Mouse (Mus musculus): ENCODE data around the gene Yap1. TPM values are rescaled to one million over a fixed set of nuclear protein-coding genes. Genes with fewer than 3 reads are reported as not detected.
"Not testable (repeated sequence)": the region's sequence is repeated elsewhere in the genome, so short reads cannot be mapped to it uniquely, and the experiment has no call there.

Yap1 gene
- polyA plus RNA-seq, 1 experiment from 2014 or later = 42.9 TPM

GRCm38 (mm10) chr9:7903262-7903661 is 101.1 kb downstream of the Yap1 start:
- peak overlapping the region; percentile 75 for H3K27ac ChIP-seq (replicated peaks)
- no peaks in the 10 kb centered on the region for H3K9me3 ChIP-seq
- WGBS = 73% methylated on average over 2 of the region's 2 CpGs
- H3K36me3 ChIP-seq (replicated peaks) = no peaks in the 10 kb centered on the region
- H3K27me3 ChIP-seq (replicated peaks; ENCODE audit: low read depth, poor library complexity, severe bottlenecking) = no peaks in the 10 kb centered on the region
- H3K4me3 ChIP-seq = no peak overlapping the region
- DNase-seq (ENCODE audit: low spot score) = no peak
- peaks cover 25% of the 10 kb centered on the region for H3K4me1 ChIP-seq

DNA sequence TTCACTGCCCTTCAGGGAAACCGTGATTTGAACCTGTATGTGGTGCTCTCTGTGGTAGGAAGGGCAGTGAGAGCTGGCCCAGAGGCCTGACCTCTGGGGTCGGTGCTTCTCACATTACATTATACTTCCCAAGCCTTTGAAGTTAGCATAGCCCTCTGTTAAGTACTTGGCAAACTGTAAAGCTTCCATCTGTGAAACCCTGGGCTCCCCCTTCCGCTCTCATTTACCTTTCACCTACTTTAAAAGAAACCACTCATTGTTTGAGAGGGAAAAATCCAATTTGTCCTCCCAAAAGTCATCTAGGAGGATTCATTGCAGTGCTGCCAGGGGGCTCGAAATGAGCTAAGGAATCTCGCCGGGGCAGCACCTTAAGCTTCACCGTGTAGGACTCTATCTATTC is 102.1 kb downstream of the Yap1 start:
- Histone ChIP-seq H3K4me1 (peaks cover 25% of the 10 kb centered on the region), H3K27me3 (replicated peaks; ENCODE audit: low read depth, poor library complexity, severe bottlenecking) (no peaks in the 10 kb centered on the region), H3K9me3 (no peaks in the 10 kb centered on the region), H3K4me3 (no peak overlapping the region), H3K36me3 (replicated peaks) (no peaks in the 10 kb centered on the region), H3K27ac (replicated peaks) (peak overlapping the region; percentile 75; the same call in 1 of the 2 replicates)
- 16% methylated on average over 7 of the region's 7 CpGs for WGBS
- DNase-seq (ENCODE audit: low spot score) = peak; percentile 75

DNA sequence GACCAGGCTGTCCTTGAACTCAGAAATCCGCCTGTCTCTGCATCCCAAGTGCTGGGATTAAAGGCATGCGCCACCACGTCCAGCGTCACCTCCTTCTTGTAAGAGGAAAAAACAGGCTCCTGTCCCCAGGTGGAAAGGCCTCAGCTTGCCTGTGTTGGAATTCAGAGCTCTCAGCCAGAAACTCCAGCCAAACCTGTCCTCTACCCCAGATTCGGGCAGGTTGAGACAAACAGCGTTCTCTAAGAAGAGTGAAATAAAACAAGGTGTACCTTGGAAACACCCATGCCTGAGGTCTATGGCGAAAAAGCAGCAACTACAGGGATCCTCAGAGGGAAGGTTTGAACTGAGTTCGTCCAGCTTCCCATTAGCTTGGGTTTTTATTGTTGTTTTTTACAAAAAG is 103.4 kb downstream of the Yap1 start:
- 92% methylated on average over 8 of the region's 8 CpGs for WGBS
- H3K27ac ChIP-seq (replicated peaks) = no peak overlapping the region
- no peak for DNase-seq (ENCODE audit: low spot score)
- H3K4me3 ChIP-seq = no peak overlapping the region
- H3K27me3 ChIP-seq (replicated peaks; ENCODE audit: low read depth, poor library complexity, severe bottlenecking) = no peaks in the 10 kb centered on the region
- H3K4me1 ChIP-seq = peaks cover 25% of the 10 kb centered on the region
- H3K36me3 ChIP-seq (replicated peaks) = no peaks in the 10 kb centered on the region
- H3K9me3 ChIP-seq = no peaks in the 10 kb centered on the region

DNA sequence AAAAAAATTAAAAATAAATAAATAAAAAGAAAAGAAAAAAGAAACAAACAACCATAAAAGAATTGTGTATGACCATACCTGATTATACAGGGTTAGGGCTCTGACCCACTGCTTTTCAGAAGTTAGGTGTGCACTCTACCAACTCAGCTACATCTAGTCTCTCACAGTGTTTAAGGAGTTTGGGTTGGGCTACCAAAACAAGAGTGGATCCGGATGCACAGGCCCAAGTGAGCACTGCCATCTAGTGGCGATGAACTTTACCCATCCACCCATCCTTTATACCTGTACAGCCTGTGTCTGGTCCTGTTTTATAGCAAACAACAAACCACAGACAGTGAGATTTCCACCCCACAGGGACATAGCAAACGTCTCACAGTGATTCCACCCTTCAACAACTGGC is 106.9 kb downstream of the Yap1 start:
- no peaks in the 10 kb centered on the region for H3K36me3 ChIP-seq (replicated peaks)
- H3K4me1 ChIP-seq = peaks cover 7% of the 10 kb centered on the region
- no peak overlapping the region for H3K4me3 ChIP-seq
- H3K9me3 ChIP-seq = no peaks in the 10 kb centered on the region
- peak; percentile 68 for DNase-seq (ENCODE audit: low spot score)
- WGBS = under 1% methylated on average over 3 of the region's 3 CpGs
- no peaks in the 10 kb centered on the region for H3K27me3 ChIP-seq (replicated peaks; ENCODE audit: low read depth, poor library complexity, severe bottlenecking)
- H3K27ac ChIP-seq (replicated peaks) = no peak overlapping the region

- H3K36me3 ChIP-seq (replicated peaks); H3K4me1 ChIP-seq; DNase-seq (ENCODE audit: low spot score); H3K27ac ChIP-seq (replicated peaks); H3K27me3 ChIP-seq (replicated peaks; ENCODE audit: low read depth, poor library complexity, severe bottlenecking); H3K9me3 ChIP-seq; H3K4me3 ChIP-seq: not testable (repeated sequence)
- WGBS = 88% methylated on average over 1 of the region's 1 CpGs
These were observed 112.6 kb downstream of the Yap1 start for GRCm38 (mm10) chr9:7891796-7892195.

DNA sequence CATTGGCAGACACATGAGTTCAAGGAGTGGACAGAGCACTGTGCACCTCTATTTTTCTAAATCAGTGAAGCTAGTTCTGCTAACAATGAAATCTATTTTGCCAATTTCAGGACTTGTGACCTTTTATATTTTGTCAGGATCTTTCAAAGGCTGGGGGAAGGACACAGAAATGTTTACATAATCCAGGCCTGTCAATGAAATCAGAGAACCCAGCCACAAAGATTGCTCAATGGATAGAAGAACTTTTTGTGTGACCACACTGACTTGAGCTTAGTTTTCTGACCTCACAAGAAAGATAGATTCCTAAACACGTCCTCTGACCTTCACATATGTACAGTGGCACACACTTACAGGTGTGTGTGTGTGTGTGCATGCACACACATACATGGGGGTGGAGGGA is 113.2 kb downstream of the Yap1 start:
- H3K4me1 ChIP-seq = no peaks in the 10 kb centered on the region
- no peak overlapping the region for H3K27ac ChIP-seq (replicated peaks)
- no peaks in the 10 kb centered on the region for H3K27me3 ChIP-seq (replicated peaks; ENCODE audit: low read depth, poor library complexity, severe bottlenecking)
- DNase-seq (ENCODE audit: low spot score) = no peak
- no peak overlapping the region for H3K4me3 ChIP-seq
- H3K9me3 ChIP-seq = no peaks in the 10 kb centered on the region
- 76% methylated on average over 1 of the region's 1 CpGs for WGBS
- no peaks in the 10 kb centered on the region for H3K36me3 ChIP-seq (replicated peaks)

- Histone ChIP-seq H3K4me1 (no peaks in the 10 kb centered on the region), H3K9me3 (peaks cover 13% of the 10 kb centered on the region), H3K4me3 (no peak overlapping the region), H3K27me3 (replicated peaks; ENCODE audit: low read depth, poor library complexity, severe bottlenecking) (no peaks in the 10 kb centered on the region), H3K27ac (replicated peaks) (no peak overlapping the region), H3K36me3 (replicated peaks) (no peaks in the 10 kb centered on the region)
- no peak for DNase-seq (ENCODE audit: low spot score)
- 93% methylated on average over 3 of the region's 3 CpGs for WGBS
These were observed 120.0 kb downstream of the Yap1 start for GRCm38 (mm10) chr9:7884346-7884745.

GRCm38 (mm10) chr9:7882304-7882865 is 122.0 kb downstream of the Yap1 start:
- no peak for DNase-seq (ENCODE audit: low spot score)
- Histone ChIP-seq H3K4me3 (no peak overlapping the region), H3K36me3 (replicated peaks) (no peaks in the 10 kb centered on the region), H3K9me3 (peaks cover 13% of the 10 kb centered on the region), H3K27ac (replicated peaks) (no peak overlapping the region), H3K27me3 (replicated peaks; ENCODE audit: low read depth, poor library complexity, severe bottlenecking) (no peaks in the 10 kb centered on the region), H3K4me1 (no peaks in the 10 kb centered on the region)
- 89% methylated on average over 1 of the region's 1 CpGs for WGBS

Other genes starting within 250 kb of the Yap1 start
- 100 and 110 TPM in 2 replicates for gene Tmem123, start 240.6 kb downstream of the Yap1 start, polyA plus RNA-seq (2016; fragmentation: Nextera tagmentation; extraction: Ambion mirVana)
- gene Birc2, start 167.5 kb downstream of the Yap1 start, polyA plus RNA-seq (2016; fragmentation: Nextera tagmentation; extraction: Ambion mirVana) = 30.3 and 35.9 TPM in 2 replicates
- 4.5 and 4.6 TPM in 2 replicates for gene Birc3, start 131.4 kb downstream of the Yap1 start, polyA plus RNA-seq (2016; fragmentation: Nextera tagmentation; extraction: Ambion mirVana)
- 18.2 and 19.9 TPM in 2 replicates for gene Cfap300, start 38.2 kb upstream of the Yap1 start, polyA plus RNA-seq (2016; fragmentation: Nextera tagmentation; extraction: Ambion mirVana)
- gene Cep126, start 129.7 kb upstream of the Yap1 start, polyA plus RNA-seq (2016; fragmentation: Nextera tagmentation; extraction: Ambion mirVana) = 2.3 and 3.0 TPM in 2 replicates